Mouse (Mus musculus): ENCODE data around the gene Stbd1.

Stbd1 gene

GRCm38 (mm10) chr5:92602691-92603690 lies at the start of gene Stbd1:
Gene Stbd1, plus strand, starts transcription at chr5:92603041.
- DNase-seq (ENCODE audit: low read depth), result peak; percentile 43

GRCm38 (mm10) chr5:92553939-92554338 lies 48.9 kb upstream of the Stbd1 start:
- peak; percentile 35 for DNase-seq (ENCODE audit: low read depth)

GRCm38 (mm10) chr5:92554443-92554842 lies 48.4 kb upstream of the Stbd1 start:
- DNase-seq (ENCODE audit: low read depth), result no peak

DNA sequence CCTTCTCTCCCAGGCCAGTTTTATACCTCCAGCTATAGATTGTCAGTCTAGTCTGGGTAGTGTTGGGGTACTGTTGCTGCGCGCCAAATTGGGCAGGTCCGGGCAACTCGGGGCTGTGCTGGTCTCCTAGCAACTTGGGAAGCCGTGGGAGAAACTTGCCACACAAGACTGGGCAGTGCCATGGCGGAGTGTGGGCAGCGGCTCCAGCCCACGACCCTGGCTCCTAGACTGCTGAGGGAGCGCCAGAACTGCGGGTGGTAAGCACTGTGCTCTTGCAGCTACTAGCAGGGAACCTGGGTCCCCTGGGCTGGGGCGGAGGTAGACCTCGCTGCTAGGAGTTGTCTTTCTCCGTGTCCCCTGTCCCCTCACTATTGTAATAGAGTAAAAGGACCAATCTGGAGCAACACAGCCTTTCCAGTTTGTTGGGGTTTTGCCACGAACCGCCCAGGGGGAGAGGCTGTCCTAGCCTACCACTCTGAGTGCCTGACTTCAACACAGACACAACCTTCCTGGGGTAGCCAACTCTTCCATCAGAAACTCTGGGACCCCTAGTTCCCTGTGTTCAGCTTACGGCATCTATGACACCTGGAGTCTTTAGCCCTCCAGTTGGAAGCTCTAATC lies 47.8 kb upstream of the Stbd1 start, which contains the start of gene Fam47e:
Gene Fam47e, plus strand, starts transcription at position 179 of the 621 bp plus-strand sequence.
- no peak for DNase-seq (ENCODE audit: low read depth)

GRCm38 (mm10) chr5:92555905-92556304 lies 46.9 kb upstream of the Stbd1 start:
- no peak for DNase-seq (ENCODE audit: low read depth)

DNA sequence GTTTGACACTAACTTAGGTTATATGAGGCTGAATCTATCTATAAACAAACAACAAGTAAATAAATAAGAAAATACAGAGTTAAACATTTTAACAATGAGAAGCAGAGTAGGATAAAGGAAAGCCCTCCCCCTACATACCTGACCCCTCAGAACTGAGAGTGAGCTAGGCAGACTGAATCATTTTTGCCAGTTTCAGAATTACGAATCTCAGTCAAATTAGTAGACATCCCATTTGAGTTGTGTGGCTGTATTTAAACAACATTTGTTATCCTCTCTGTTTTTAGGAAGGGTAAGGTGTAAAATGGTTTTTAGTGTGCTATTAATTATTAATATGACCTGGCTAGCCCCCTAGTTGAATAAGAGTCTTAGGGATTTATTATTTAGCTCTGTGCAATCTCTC lies 45.3 kb upstream of the Stbd1 start:
- no peak for DNase-seq (ENCODE audit: low read depth)

- DNase-seq (ENCODE audit: low read depth), result no peak
These were observed 42.6 kb upstream of the Stbd1 start for GRCm38 (mm10) chr5:92560201-92560600.

DNA sequence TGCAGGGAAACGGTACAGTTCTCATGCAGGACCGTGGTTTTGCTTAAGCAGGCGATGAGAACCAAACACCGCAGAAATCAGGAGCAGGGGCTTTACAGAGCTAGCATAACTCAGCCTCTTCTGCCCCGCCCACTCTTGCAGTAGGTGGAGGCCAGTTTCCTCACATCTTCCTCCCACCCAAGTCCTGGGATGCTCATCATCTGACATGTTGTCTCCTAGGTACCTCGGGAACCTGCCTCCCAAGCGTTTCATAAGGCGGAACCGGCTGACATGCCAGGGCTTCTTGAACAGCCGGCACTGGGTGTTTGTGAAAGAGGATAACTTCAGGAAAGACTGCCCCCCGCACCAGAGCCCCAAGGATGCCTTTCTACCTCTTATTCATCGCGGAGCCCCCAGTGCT lies 40.8 kb upstream of the Stbd1 start:
- DNase-seq (ENCODE audit: low read depth), result no peak

DNA sequence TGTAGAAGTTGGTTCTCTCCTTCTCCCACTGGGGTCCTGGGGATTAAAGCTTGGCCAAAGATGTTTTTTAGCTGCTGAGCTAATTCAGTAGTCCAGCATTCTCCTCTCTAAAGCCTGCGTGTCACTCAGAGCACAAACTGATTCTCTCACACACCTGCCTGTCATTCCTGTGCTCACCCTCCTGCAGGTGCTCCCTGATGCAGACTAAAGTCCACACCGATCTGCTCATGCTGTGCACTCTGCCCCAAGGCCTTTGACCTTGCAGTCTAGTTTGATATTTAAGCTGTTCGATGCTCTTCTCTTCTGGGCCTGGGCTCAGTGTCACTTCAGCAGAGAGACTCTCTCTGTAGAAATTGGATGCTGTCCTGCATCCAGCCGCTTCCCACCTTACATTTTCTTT lies 31.6 kb upstream of the Stbd1 start:
- no peak for DNase-seq (ENCODE audit: low read depth)

GRCm38 (mm10) chr5:92579559-92579958 lies 23.3 kb upstream of the Stbd1 start:
- DNase-seq (ENCODE audit: low read depth), result no peak

DNA sequence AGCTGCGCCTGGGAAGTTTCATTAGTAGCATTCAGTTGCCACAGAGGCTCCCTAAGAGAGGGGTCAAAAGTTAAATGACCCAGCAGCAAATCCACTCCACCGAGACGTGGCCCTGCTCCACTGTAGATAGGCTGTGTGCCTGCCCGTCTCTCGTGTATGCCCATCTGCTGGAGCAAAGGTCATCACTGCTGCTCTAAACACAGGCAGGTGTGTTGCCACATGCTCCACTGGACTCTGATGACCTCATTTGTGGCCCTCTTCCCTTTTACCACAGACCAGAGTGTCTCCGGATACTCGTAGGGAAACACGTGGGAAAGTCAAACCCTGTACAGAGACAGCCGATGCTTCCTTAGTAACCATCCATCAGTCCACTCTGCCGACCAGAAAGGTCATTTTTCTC lies 16.9 kb upstream of the Stbd1 start:
- no peak for DNase-seq (ENCODE audit: low read depth)

DNA sequence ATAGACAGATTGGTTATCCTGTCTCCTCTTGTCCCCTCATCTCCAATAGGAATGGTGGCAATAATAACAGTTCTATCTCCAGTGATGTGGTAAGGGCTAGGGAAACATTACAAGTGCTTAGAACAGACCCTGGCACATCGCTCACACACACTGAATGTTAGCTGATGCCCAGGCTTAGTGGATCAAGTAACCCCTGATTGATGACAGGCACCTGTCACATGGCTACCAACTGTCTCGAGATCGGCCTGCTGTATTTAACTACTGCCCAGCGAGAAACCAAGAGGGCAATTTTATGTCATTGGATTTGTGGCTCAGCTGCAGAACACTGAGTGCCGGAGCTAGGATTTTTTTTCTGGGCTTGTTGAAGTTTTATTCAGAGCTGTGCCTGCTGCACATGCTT lies 7.8 kb upstream of the Stbd1 start:
- DNase-seq (ENCODE audit: low read depth), result no peak

- DNase-seq (ENCODE audit: low read depth), result no peak
These were observed 6.0 kb upstream of the Stbd1 start for GRCm38 (mm10) chr5:92596865-92597264.

GRCm38 (mm10) chr5:92599030-92599429 lies 3.8 kb upstream of the Stbd1 start:
- no peak for DNase-seq (ENCODE audit: low read depth)

GRCm38 (mm10) chr5:92604452-92605247 lies 1.8 kb downstream of the Stbd1 start:
- DNase-seq (ENCODE audit: low read depth), result no peak

DNA sequence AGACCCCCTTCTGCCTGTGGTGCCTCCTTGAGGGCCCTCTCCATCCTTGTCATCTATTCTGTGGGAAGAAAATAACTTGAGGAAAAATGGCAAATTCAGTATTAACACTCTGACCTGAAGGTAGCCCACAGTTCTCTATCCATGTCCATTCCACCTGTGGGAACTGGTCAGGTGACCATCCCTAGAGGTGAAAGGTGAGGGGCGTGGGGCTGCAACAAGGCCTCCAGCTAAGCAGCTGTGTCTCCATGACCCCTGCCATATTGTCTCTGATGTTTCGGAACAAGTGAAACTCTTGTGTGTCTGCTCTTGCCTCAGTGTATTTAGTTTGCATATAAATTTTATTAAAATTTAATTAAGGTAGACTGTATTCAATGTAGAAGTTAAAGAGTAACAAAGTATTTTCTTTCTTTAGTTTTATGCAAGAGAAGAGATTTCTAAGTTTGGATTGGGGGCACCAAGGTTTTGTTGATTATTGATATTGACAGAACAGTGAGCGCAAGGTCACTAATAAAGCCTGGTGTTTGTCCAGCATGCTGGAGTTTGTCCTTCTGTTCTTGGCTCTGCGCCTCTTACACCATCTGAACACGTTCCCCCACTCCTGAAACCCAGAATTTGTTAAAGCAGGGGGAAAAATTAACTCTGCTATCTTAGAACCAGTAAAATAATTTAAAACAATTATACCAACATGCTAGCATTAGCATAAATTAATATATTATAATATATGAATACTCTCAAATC lies 4.8 kb downstream of the Stbd1 start:
- no peak for DNase-seq (ENCODE audit: low read depth)

DNA sequence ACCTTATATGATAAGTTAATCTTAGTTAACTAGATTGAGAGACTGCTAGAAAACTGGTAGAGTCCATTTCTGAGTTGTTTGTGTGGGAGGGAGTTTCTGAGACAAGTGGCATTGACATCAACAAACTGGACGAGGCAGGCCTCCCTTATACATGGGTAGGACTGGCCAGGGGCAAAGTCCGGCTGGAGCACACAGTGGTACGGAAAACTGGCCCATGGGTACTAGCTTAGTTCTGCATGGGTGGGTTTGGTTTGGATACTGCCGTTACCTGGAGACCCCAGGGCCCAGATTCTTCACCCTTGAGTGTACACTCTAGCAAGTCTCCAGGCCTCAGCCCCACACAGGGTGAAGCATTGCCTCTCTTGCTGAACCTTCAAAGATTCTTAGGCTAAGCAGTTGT lies 9.9 kb downstream of the Stbd1 start:
- DNase-seq (ENCODE audit: low read depth), result no peak

DNA sequence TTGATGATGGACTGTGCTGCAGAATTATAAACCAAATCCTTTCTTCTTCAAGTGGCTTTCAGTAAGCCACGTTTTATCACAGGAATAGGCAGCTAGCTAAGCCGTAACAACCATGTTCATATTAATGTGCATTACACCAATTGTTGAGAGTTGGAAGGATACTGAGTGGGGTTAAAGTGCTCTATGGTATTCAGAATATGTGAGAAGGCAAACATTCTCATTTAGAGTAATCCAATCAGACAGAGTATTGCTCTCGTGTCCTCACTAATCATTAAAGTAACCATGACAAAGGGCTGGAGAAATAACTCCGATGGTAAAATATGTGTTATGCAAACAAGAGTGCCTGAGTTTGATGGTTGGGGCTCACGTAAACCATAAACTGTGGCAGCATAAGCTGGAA lies 19.0 kb downstream of the Stbd1 start:
- DNase-seq (ENCODE audit: low read depth), result no peak

- DNase-seq (ENCODE audit: low read depth), result no peak
These were observed 25.1 kb downstream of the Stbd1 start for GRCm38 (mm10) chr5:92627896-92628295.

DNA sequence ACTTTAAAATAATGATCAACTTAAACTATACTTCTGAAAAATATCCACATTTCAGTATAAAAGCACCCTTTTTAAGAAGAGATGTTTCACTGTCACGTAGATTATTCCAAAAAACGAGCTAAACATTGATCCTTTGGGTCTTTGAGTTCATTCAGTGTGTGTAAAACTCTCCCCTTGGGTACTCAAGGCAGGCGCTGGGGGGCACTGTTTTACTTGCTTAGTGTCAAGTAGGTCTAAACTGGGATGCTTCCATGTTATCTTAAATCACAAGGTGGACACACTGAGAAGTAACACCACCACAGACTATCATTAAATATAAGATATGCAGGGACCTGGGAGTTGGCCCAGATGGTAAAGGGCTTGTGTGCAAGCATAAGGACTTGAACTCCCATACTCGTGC lies 30.7 kb downstream of the Stbd1 start:
- no peak for DNase-seq (ENCODE audit: low read depth)

GRCm38 (mm10) chr5:92634916-92635315 lies 32.1 kb downstream of the Stbd1 start:
- DNase-seq (ENCODE audit: low read depth), result no peak

GRCm38 (mm10) chr5:92635891-92636290 lies 33.0 kb downstream of the Stbd1 start:
- no peak for DNase-seq (ENCODE audit: low read depth)

All from naive thymus-derived CD4-positive, alpha-beta T cell, adult 2 months (primary cell).